Mouse (Mus musculus): ENCODE measurements around the gene Baz1a.
A peak's percentile ranks its signal among the peaks of the same experiment; 100 is the strongest.
"Not testable (repeated sequence)": the region's sequence is repeated elsewhere in the genome, so short reads cannot be mapped to it uniquely, and the experiment has no call there.

Baz1a gene

GRCm38 (mm10) chr12:54980939-54981338 is 33.2 kb downstream of the Baz1a start:
- no peak for DNase-seq (ENCODE audit: low read depth, low spot score)

GRCm38 (mm10) chr12:54980532-54980931 is 33.6 kb downstream of the Baz1a start:
- no peak for DNase-seq (ENCODE audit: low read depth, low spot score)

- no peak for DNase-seq (ENCODE audit: low read depth, low spot score)
Observed at GRCm38 (mm10) chr12:54969033-54969432, 45.1 kb downstream of the Baz1a start.

GRCm38 (mm10) chr12:54965532-54966160 is 48.5 kb downstream of the Baz1a start:
- DNase-seq (ENCODE audit: low read depth, low spot score): no peak

- no peak for DNase-seq (ENCODE audit: low read depth, low spot score)
Observed at GRCm38 (mm10) chr12:54959569-54959968, 54.6 kb downstream of the Baz1a start.

- no peak for DNase-seq (ENCODE audit: low read depth, low spot score)
Observed at GRCm38 (mm10) chr12:54956974-54957373, 57.2 kb downstream of the Baz1a start.

GRCm38 (mm10) chr12:54956457-54956856 is 57.7 kb downstream of the Baz1a start:
- DNase-seq (ENCODE audit: low read depth, low spot score): no peak

GRCm38 (mm10) chr12:54946116-54946515 is 68.0 kb downstream of the Baz1a start:
- DNase-seq (ENCODE audit: low read depth, low spot score): no peak

GRCm38 (mm10) chr12:54942586-54943157 is 71.5 kb downstream of the Baz1a start:
- not testable (repeated sequence) for DNase-seq (ENCODE audit: low read depth, low spot score)

GRCm38 (mm10) chr12:54937581-54938343 is 76.4 kb downstream of the Baz1a start:
- peak; percentile 86 for DNase-seq (ENCODE audit: low read depth, low spot score)

GRCm38 (mm10) chr12:54910387-54910786 is 103.8 kb downstream of the Baz1a start:
- DNase-seq (ENCODE audit: low read depth, low spot score): no peak

- DNase-seq (ENCODE audit: low read depth, low spot score): not testable (repeated sequence)
Observed at GRCm38 (mm10) chr12:54892559-54892958, 121.6 kb downstream of the Baz1a start.

- DNase-seq (ENCODE audit: low read depth, low spot score): peak; percentile 45
Observed at GRCm38 (mm10) chr12:54890426-54890825, 123.7 kb downstream of the Baz1a start.

- DNase-seq (ENCODE audit: low read depth, low spot score): no peak
Observed at GRCm38 (mm10) chr12:54887580-54888127, 126.5 kb downstream of the Baz1a start.

- peak; percentile 83 for DNase-seq (ENCODE audit: low read depth, low spot score)
Observed at GRCm38 (mm10) chr12:54879630-54880029, 134.5 kb downstream of the Baz1a start.

GRCm38 (mm10) chr12:54879211-54879610 is 134.9 kb downstream of the Baz1a start:
- no peak for DNase-seq (ENCODE audit: low read depth, low spot score)

GRCm38 (mm10) chr12:54877875-54878274 is 136.3 kb downstream of the Baz1a start:
- no peak for DNase-seq (ENCODE audit: low read depth, low spot score)

GRCm38 (mm10) chr12:54876879-54877278 is 137.3 kb downstream of the Baz1a start:
- DNase-seq (ENCODE audit: low read depth, low spot score): no peak

- DNase-seq (ENCODE audit: low read depth, low spot score): no peak
Observed at GRCm38 (mm10) chr12:54874711-54875110, 139.4 kb downstream of the Baz1a start.

- peak; percentile 93 for DNase-seq (ENCODE audit: low read depth, low spot score)
Observed at GRCm38 (mm10) chr12:54862606-54863535, 151.3 kb downstream of the Baz1a start, which contains the start of gene Cfl2. TSS of gene Cfl2 (minus strand) at chr12:54862877.

GRCm38 (mm10) chr12:54861991-54862605 is 152.1 kb downstream of the Baz1a start:
- no peak for DNase-seq (ENCODE audit: low read depth, low spot score)
